Mouse (Mus musculus) kidney, postnatal 0 days (tissue): ENCODE measurements around the gene Fam198a. TPM values are rescaled to one million over a fixed set of nuclear protein-coding genes. Genes with fewer than 3 reads are reported as not detected.

Experiments
- ATAC-seq: fragments of 200-750 bp; cut with Nextera tagmentation; replicated peaks from 2 replicates; pipeline ENCODE4 v1.8.0; 2017; ENCODE audit warnings: low read depth, moderate number of reproducible peaks, moderate TSS enrichment, moderate library complexity; ENCODE audit not compliant: low FRiP score
- DNase-seq: peaks from one replicate; pipeline ENCODE4 v3.0.0-alpha.2; 2016; ENCODE audit warnings: low spot score
- H3K27ac ChIP-seq: fragments of 300-500 bp; sonication (generic); 2 replicates; pipeline ENCODE4 v1.5.1; 2014; ENCODE audit warnings: mild to moderate bottlenecking
- H3K27me3 ChIP-seq: fragments of 300-500 bp; sonication (generic); 2 replicates; pipeline ENCODE4 v1.6.1; 2014; ENCODE audit warnings: low read length, mixed read lengths; ENCODE audit not compliant: insufficient read depth
- H3K36me3 ChIP-seq: fragments of 300-500 bp; sonication (generic); 2 replicates; pipeline ENCODE4 v1.6.1; 2014; ENCODE audit warnings: low read length, mixed read lengths; ENCODE audit not compliant: insufficient read depth
- H3K4me1 ChIP-seq: fragments of 300-500 bp; sonication (generic); replicated peaks from 2 replicates; pipeline ENCODE4 v1.6.1; 2014; ENCODE audit warnings: antibody characterized with exemption, low read length, mixed read lengths; ENCODE audit not compliant: insufficient read depth
- H3K4me2 ChIP-seq: fragments of 300-500 bp; sonication (generic); 2 replicates; pipeline ENCODE4 v1.6.1; 2014; ENCODE audit warnings: mild to moderate bottlenecking, low read length, moderate library complexity, mixed read lengths
- H3K4me3 ChIP-seq: fragments of 300-500 bp; sonication (generic); replicated peaks from 2 replicates; pipeline ENCODE4 v1.5.1; 2014; ENCODE audit warnings: low read depth, low read length
- H3K9ac ChIP-seq: fragments of 300-500 bp; sonication (generic); 2 replicates; pipeline ENCODE4 v1.6.1; 2014; ENCODE audit warnings: low read depth, low read length
- H3K9me3 ChIP-seq: fragments of 300-500 bp; sonication (generic); replicated peaks from 2 replicates; pipeline ENCODE4 v1.6.1; 2016; ENCODE audit warnings: low read length, inconsistent platforms, mixed read lengths
- CTCF ChIP-seq: IDR thresholded peaks from 2 replicates; pipeline ENCODE4 v1.5.1; 2016; ENCODE audit warnings: antibody characterized with exemption, low read depth, mild to moderate bottlenecking, moderate library complexity
- WGBS: fragments of 180-500 bp; shearing (Covaris S2); extraction: QIAGEN DNeasy Blood & Tissue Kit; methylation state at CpG from one replicate; pipeline ENCODE4 v1.1.7; 2014; 5-methylcytosine and 5-hydroxymethylcytosine counted together
- polyA plus RNA-seq: library from polyadenylated mRNA; unstranded; fragments of >200 nt; fragmentation: Nextera tagmentation; extraction: Ambion mirVana; gene quantifications from 2 replicates; pipeline ENCODE4 v1.2.1, GENCODE M21; 2015

The Fam198a gene
- 0.37 and 0.50 TPM in 2 replicates for polyA plus RNA-seq

- Histone ChIP-seq H3K27me3 (no peaks in the 10 kb centered on the region), H3K4me1 (no peaks in the 10 kb centered on the region), H3K36me3 (no peaks in the 10 kb centered on the region), H3K9me3 (no peaks in the 10 kb centered on the region), H3K9ac (0 out of 2 replicates have a peak within 1 kb of the TSS, but pooled peaks have one; percentile 6), H3K4me3 (peak within 1 kb of the TSS; percentile 23), H3K4me2 (peak within 1 kb of the TSS; percentile 54), H3K27ac (0 out of 2 replicates have a peak within 1 kb of the TSS, but pooled peaks have one; percentile 6)
- TF ChIP-seq CTCF, result 0 out of 2 replicates have a peak, but pooled peaks have one; percentile 5
- WGBS, result 5% methylated on average over 14 of the region's 14 CpGs
- DNase-seq, result peak; percentile 81
- peak; percentile 73 for ATAC-seq
Measured at GRCm38 (mm10) chr9:121950418-121951113, at the start of gene Fam198a. Gene Fam198a, plus strand, starts transcription at chr9:121950988.

- no peak overlapping the region for H3K4me3 ChIP-seq
- H3K9ac ChIP-seq, result no peak overlapping the region
- no peak for DNase-seq
- 50% methylated on average over 5 of the region's 5 CpGs for WGBS
- H3K27me3 ChIP-seq, result no peaks in the 10 kb centered on the region
- TF ChIP-seq CTCF, result no peak
- H3K27ac ChIP-seq, result no peak overlapping the region
- no peaks in the 10 kb centered on the region for H3K36me3 ChIP-seq
- H3K4me2 ChIP-seq, result no peak overlapping the region
- ATAC-seq, result no peak
- H3K9me3 ChIP-seq, result no peaks in the 10 kb centered on the region
- no peaks in the 10 kb centered on the region for H3K4me1 ChIP-seq
Measured at GRCm38 (mm10) chr9:121901710-121902700, 48.8 kb upstream of the Fam198a start.

GRCm38 (mm10) chr9:121903476-121904305, 47.1 kb upstream of the Fam198a start:
- H3K4me1 ChIP-seq, result no peaks in the 10 kb centered on the region
- no peaks in the 10 kb centered on the region for H3K27me3 ChIP-seq
- no peak overlapping the region for H3K9ac ChIP-seq
- no peaks in the 10 kb centered on the region for H3K36me3 ChIP-seq
- DNase-seq (no peak), ATAC-seq (no peak)
- H3K9me3 ChIP-seq, result no peaks in the 10 kb centered on the region
- no peak for TF ChIP-seq CTCF
- WGBS, result 77% methylated on average over 8 of the region's 8 CpGs
- no peak overlapping the region for H3K4me2 ChIP-seq
- H3K27ac ChIP-seq, result no peak overlapping the region
- no peak overlapping the region for H3K4me3 ChIP-seq

- H3K9ac ChIP-seq, result no peak overlapping the region
- ATAC-seq (no peak), DNase-seq (no peak)
- H3K4me3 ChIP-seq, result no peak overlapping the region
- no peaks in the 10 kb centered on the region for H3K27me3 ChIP-seq
- no peak overlapping the region for H3K4me2 ChIP-seq
- no peaks in the 10 kb centered on the region for H3K36me3 ChIP-seq
- no peaks in the 10 kb centered on the region for H3K4me1 ChIP-seq
- no peaks in the 10 kb centered on the region for H3K9me3 ChIP-seq
- no peak overlapping the region for H3K27ac ChIP-seq
- 82% methylated on average over 4 of the region's 4 CpGs for WGBS
- TF ChIP-seq CTCF, result no peak
Measured at GRCm38 (mm10) chr9:121904319-121904718, 46.5 kb upstream of the Fam198a start.

- H3K4me2 ChIP-seq, result no peak overlapping the region
- no peaks in the 10 kb centered on the region for H3K9me3 ChIP-seq
- H3K27ac ChIP-seq, result no peak overlapping the region
- 86% methylated on average over 7 of the region's 7 CpGs for WGBS
- no peak for ATAC-seq
- H3K27me3 ChIP-seq, result no peaks in the 10 kb centered on the region
- H3K36me3 ChIP-seq, result no peaks in the 10 kb centered on the region
- H3K4me3 ChIP-seq, result no peak overlapping the region
- H3K9ac ChIP-seq, result no peak overlapping the region
- no peaks in the 10 kb centered on the region for H3K4me1 ChIP-seq
- TF ChIP-seq CTCF, result no peak
- no peak for DNase-seq
Measured at GRCm38 (mm10) chr9:121904946-121905345, 45.8 kb upstream of the Fam198a start.
